Mouse (Mus musculus) liver, adult (tissue): ENCODE measurements around the gene Tspan32.

Experiments used
- GATA4 ChIP-seq: IDR thresholded peaks from 2 replicates; pipeline ENCODE4 v1.6.1; 2014; ENCODE audit warnings: mild to moderate bottlenecking, low read length; ENCODE audit not compliant: insufficient replicate concordance

Tspan32 gene

DNA sequence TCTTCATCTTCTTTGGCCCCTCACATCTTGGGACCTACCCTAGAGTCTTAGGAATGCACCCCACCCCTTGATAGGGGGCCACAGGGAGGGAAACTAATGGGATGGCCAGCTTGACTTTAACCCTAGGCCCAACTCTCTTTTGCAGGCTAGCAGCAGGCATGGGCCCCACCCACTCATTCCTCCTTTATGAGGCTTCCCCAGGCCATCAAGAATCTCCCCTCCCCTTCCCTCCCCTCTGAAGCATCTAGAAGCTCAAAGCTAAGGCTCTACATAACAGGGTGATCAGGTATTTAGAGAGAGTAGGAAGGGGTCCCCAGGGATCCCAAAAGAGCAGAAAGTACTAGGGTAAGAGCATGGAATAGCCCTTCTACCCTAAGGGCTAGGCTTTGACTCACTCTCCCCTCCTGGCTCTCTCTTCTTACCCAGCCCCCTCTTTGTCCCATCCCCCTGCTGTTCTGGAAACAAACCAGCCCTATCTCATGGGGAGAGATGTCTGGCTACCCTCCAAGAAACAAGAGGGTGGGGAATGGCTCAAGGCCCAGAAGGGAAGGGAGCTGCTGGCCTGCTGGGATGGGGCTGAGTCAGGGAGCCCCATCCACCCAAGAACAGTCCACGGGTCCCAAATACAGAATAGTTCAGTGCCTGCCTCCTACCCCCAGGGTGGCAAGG, 11.0 kb downstream of the Tspan32 start:
- peak; percentile 56; the same call in 1 of the 2 replicates for TF ChIP-seq GATA4

DNA sequence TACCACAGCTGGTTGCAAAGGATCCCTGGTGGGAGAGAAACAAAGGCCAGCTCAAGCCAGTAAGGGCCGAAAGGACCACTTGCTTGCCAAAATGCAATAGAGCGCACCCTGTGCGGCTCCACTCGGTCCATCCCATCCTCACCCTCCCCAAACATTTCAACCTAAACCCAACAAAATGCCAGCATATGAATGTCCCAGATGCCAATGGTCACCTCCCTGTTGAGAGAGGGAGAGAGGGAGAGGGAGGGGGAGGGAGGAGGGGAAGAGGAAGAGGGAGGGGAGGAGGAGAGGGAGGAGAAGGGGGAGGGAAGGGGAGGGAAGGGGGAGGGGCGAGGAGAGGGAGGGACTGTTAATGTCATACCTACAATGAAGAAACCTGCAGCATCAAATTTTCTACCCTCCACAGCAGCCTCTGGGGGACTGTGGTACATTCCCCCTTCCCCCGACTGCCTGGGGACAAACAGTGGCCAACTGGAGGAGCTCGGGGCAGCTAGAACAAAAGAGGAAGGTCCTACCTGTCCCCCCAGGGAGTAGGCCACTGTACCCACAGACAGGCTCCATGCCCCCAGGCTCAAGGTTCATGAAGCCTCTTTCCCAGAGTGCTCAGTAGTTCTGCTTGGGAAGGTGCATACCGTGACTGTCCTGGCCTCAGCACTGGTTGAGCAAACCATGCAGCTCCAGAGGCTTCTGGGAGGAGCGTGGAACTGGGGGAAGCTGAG, 11.7 kb downstream of the Tspan32 start:
- TF ChIP-seq GATA4: no peak

DNA sequence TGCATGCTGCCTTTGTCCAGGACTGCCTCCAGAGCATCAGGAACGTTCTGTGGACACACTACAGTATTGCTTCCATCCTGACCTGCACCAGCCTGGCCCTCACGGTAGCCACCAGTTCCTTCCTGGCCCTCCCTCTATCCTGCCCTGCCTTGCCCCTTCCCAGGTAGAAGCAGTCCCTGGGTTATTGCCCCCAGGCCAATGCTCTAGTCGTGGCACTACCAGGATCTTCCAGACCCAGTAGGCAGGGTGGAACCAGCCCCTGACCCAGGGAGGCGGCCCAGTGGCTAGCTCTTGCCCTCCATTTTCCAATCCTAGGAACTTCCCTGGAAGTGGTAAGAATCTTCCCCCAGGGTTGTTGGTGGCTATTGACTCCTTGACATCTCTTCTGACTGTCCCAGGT, 12.3 kb downstream of the Tspan32 start:
- no peak for TF ChIP-seq GATA4

- no peak for TF ChIP-seq GATA4
Observed at GRCm38 (mm10) chr7:143020040-143020439, 15.2 kb downstream of the Tspan32 start.

DNA sequence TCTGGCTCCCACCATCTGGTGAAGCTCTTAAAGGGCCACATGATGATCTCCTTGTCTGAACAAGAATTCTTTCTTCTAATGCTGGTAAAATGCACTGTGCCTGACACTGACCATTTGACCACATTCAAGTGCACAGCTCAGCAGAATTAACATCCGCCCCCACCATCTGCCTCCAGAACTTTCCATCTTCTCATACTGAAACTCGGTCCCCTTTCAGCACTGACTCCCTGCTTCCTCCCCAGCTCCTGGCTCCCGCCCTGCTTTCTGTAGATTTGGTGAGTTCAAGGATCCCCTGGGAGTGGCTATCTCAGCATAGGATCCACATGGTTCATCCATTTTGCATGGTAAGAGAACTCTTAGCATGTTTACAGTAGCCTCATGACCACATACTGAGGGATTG, 15.9 kb downstream of the Tspan32 start:
- no peak for TF ChIP-seq GATA4

- no peak for TF ChIP-seq GATA4
Observed at GRCm38 (mm10) chr7:143021356-143022164, 16.7 kb downstream of the Tspan32 start.

DNA sequence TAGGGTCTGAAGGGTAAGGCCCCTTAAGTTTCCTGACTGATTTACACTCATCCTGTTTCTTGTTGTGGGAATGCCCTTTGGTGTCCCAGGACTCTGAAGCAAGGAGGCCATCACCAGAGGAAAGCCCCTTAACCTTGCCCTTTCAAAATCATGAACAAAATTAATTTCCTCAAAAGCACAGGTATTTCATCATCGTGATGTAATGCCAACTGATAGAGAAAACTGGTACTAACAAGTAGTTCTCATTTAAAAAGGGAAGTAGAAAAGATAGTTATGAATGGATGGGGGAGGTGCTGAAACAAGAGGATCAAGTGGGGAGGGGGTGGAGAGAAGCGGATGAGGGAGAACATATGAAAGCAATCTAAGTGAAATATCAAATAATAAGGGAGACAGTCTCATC, 18.7 kb downstream of the Tspan32 start:
- no peak for TF ChIP-seq GATA4

DNA sequence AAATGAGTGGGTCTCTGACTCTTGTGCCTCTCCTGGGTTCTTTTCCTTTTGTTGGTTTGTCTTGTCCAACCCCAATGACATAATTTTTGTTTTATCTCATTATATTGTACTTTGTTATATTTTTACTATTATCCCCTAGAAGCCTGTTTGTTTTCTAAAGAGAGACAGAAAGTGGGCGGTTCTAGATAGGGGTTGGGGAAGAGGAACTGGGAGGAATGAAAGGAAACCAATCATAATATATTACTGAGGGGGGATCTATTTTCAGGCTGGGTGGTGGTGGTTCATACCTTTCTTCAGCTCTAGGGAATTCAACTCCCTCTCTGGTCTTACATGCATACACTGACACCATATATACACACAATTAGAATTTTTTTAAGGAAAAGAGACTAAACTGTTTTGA, 19.4 kb downstream of the Tspan32 start:
- no peak for TF ChIP-seq GATA4

GRCm38 (mm10) chr7:143025496-143025895, 20.6 kb downstream of the Tspan32 start:
- no peak for TF ChIP-seq GATA4

GRCm38 (mm10) chr7:143027196-143027595, 22.4 kb downstream of the Tspan32 start:
- TF ChIP-seq GATA4: no peak

GRCm38 (mm10) chr7:143031816-143032215, 27.0 kb downstream of the Tspan32 start:
- TF ChIP-seq GATA4: no peak

- no peak for TF ChIP-seq GATA4
Observed at GRCm38 (mm10) chr7:143033581-143033980, 28.7 kb downstream of the Tspan32 start.

- no peak for TF ChIP-seq GATA4
Observed at GRCm38 (mm10) chr7:143034112-143034511, 29.3 kb downstream of the Tspan32 start.

DNA sequence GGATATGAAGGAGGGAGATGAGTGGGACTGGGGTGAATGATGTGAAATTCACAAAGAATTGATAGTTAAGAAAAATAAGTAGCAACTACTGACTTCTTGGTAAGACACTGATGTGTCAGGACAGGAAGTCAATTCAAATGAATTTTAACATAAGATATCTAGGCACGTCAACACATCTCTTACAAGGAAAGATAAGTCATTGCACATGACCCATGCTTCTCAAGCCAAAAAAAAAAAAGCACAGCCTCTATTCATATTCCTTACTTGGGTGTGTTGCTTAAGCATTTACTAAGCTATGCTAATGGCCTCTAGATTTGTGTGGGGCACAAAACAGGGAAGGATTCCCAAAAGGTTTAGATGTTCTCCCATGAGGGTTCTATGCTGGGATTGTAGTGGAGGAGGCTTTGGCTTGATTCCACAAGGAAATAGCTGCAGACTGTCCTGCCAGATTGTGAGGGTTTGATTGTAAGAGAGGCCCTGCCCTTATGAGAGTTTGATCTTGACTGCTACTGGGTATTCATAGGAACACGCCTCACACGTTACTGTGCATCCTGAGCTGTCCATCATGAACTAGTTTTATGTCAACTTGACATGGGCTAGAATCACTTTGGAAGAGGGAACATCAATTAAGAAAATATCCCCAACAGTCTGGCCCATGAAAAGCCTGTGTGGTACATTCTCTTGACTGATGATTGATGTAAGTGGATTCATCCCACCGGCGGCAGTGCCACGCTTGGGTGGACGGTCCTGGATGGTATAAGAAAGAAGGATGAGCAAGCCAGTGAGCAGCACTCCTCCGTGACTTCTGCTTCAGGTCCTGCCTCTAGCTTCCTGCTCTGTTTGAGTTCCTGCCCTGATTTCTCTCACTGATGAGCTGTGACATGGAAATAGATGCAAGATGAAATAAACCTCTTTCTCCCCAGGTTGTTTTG, 29.9 kb downstream of the Tspan32 start:
- no peak for TF ChIP-seq GATA4

DNA sequence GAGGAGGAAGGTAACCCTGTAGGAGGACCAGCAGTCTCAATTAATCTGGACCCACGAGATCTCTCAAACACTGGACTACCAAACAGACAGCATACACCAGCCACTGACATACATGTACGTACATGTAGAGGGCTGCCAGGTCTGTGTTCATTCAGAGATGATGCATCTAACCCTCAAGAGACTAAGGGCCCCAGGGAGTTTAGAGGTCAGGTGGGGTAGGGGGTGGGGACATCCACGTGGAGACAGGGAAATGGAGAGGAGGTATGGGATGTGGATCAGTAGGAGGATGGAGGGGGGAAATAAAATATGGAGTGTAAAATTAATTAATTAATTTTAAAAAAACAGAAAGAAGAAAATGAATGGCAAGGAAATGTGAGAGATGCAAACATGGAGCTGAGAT, 31.9 kb downstream of the Tspan32 start:
- no peak for TF ChIP-seq GATA4
